Mouse (Mus musculus): Measurements from ENCODE around the gene Arfgef3.

- TF ChIP-seq CTCF (IDR thresholded peaks at IDR 0.05; ENCODE audit: borderline replicate concordance, insufficient read depth, low read length) (no peak), POLR2A (IDR thresholded peaks at IDR 0.05; ENCODE audit: low read depth, low read length) (no peak)
Measured at GRCm38 (mm10) chr10:18701517-18701916, 42.2 kb downstream of the Arfgef3 start.
